Mouse (Mus musculus) cerebral cortex, adult 2 months (tissue): ENCODE data around the gene Fbxl17.

ENCODE experiments used
- WGBS: fragments of 180-500 bp; shearing (Covaris S2); methylation state at CpG from one replicate; pipeline ENCODE4 v1.1.7; 2018; 5-methylcytosine and 5-hydroxymethylcytosine counted together

Gene Fbxl17

DNA sequence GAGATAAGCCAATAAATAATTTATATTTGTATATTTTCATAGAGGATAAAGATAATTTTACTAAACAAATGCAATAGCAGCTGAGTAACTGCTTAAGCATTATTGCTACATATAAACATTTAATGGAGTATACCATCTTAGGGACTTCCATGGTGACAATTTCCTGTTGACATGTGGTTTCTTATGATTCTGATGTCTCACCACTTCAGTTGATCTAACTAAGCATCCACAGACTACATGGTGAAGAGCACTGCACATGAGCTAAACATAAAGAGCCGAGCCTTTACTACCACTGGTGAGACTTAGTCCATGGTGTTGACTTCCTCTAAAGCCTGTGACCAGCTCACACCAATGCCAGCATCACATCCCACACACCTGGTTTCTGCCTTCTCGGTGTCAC, 175.1 kb downstream of the Fbxl17 start:
- 92% methylated on average over 2 of the region's 2 CpGs for WGBS

DNA sequence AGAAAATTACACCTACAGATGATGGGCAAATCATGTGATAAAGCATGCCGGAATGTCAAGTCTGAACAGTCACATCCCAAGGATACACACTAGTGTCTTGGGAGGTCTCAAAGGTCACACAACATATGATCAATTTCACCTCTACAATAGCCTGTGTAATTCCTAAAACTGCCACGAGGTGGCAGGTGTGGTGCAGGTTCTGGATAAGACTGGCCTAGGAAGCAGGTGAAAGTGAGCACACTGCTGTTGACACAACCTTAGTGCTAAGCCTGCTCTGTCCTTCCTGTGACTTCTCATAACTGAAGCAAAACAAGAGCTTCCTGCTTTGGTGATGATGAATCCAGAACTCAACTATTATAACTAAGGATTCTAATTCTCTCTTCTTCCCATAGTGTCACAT, 175.8 kb downstream of the Fbxl17 start:
- WGBS: 39% methylated on average over 2 of the region's 2 CpGs

DNA sequence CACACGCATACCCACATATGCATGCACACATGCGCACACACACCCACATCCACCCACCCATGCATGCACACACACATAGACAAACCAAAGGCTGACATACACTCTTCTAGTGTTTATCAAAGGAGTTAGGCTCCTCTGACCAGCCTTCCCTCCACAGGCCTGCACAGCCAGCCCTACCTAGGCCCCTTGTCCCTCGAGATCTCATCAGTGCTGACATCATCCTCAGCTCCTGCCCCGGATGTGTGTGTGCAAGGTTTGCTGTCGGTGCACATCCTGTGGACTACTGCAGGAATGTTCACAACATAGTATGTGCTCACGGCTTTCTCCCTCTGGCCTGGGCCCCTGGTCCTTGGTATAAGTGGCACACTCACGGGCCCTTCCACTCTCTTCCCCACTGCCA, 177.0 kb downstream of the Fbxl17 start:
- WGBS: 87% methylated on average over 7 of the region's 7 CpGs

DNA sequence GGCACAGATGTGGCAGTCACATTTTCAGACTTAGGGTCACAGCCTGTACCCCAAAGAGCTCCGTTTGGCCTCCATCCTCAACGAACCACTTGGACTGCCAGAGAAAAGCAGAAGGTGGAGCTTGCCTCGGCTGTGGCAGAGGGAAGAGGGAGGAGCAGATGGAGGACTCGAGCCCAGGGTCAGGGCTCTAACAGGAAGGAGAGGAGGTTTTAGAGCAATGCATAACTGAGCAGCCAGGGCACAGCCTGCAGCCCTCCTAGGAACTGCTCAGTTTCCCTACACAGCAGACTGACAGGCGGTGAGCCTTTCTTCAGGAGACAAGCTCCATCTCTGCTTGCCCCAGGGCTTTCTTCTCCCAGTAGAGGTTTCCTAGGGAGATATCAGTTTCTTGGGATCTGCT, 178.5 kb downstream of the Fbxl17 start:
- WGBS: 51% methylated on average over 5 of the region's 5 CpGs

- 44% methylated on average over 7 of the region's 7 CpGs for WGBS
Observed at GRCm38 (mm10) chr17:63317518-63317917, 182.3 kb downstream of the Fbxl17 start.

GRCm38 (mm10) chr17:63315646-63316480, 184.0 kb downstream of the Fbxl17 start:
- WGBS: 58% methylated on average over 12 of the region's 12 CpGs

GRCm38 (mm10) chr17:63312804-63313203, 187.0 kb downstream of the Fbxl17 start:
- WGBS: 97% methylated on average over 3 of the region's 3 CpGs

- 91% methylated on average over 10 of the region's 10 CpGs for WGBS
Observed at GRCm38 (mm10) chr17:63312330-63312729, 187.5 kb downstream of the Fbxl17 start.

- 86% methylated on average over 3 of the region's 3 CpGs for WGBS
Observed at GRCm38 (mm10) chr17:63311613-63312012, 188.2 kb downstream of the Fbxl17 start.

- 59% methylated on average over 3 of the region's 3 CpGs for WGBS
Observed at GRCm38 (mm10) chr17:63310021-63310420, 189.8 kb downstream of the Fbxl17 start.

DNA sequence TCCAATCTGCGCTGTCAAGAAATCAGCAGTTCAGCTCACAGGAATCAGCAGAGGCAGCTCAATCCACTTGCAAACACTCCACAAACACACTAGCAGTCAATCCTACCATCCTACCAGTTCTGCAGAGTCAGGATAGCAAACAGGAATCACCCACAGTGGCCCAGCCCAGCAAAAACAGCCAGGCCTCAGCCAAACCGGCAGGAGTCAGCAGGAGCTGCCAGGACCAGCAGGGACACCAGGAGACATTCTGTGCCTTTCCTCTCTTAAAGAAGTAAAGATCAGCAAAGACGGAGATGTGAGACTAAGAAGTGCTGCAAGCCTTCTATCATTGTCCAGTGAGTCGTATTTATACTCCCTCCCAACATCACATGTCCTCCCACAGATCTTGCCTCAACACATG, 196.0 kb downstream of the Fbxl17 start:
- WGBS: 46% methylated on average over 4 of the region's 4 CpGs

- WGBS: 83% methylated on average over 12 of the region's 12 CpGs
Observed at GRCm38 (mm10) chr17:63301822-63302393, 197.9 kb downstream of the Fbxl17 start.

DNA sequence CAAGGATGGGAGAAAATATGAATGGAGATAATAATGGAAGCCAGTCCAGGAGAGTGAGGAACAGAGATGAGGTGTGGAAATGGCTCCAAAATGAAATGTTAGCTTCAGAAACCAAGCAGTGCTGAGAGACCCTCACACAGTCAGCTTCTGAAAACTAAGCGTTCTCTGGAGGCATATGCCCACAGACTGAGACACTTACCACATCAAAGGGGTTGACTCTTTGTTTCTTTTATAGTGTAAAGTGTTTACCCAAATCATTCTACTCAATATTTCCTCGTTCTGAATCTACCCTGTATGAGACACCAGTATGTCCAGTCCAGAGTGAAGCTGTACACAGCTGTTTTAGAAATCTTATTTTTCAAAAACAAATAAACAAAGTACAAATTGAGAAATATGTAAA, 204.3 kb downstream of the Fbxl17 start:
- 71% methylated on average over 2 of the region's 2 CpGs for WGBS

DNA sequence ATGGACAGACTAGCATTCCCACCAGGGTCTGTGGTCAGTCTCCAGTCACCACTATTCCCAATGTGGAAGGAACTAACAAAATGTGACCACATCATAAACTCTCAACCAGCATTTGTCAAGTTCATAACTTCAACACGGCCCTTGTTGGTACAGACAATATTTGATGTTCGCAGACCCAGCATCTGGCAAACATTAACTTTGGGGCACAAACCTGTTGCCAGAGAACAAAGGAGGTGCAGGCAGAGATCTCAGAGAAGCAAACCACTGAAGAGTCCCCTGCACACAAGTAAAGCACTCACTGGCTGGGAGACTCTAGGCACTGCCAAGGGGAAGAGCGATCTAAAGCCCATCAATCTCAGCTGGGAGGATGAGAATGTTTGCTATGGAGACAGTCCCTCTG, 204.9 kb downstream of the Fbxl17 start:
- 86% methylated on average over 3 of the region's 3 CpGs for WGBS

DNA sequence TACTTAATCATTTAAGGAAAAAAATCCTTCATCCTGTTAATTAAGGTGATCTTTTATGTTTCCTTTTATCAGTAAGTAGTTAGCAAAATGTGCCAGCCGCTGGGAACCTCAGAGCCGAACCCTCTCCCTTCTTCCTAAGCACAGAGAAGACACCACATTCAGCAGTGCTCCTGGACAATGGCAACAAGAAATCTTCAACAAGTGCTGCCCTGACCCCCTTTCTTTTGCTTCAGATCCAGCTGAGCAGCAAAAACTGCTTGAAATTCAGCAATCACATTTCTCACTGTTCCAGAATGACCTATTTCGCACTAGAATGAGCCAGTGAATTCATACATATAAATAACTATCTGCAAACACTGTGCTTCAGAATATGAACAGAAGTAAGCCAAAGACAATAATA, 205.8 kb downstream of the Fbxl17 start:
- 76% methylated on average over 3 of the region's 3 CpGs for WGBS

GRCm38 (mm10) chr17:63289317-63289913, 210.4 kb downstream of the Fbxl17 start:
- WGBS: 86% methylated on average over 1 of the region's 1 CpGs

DNA sequence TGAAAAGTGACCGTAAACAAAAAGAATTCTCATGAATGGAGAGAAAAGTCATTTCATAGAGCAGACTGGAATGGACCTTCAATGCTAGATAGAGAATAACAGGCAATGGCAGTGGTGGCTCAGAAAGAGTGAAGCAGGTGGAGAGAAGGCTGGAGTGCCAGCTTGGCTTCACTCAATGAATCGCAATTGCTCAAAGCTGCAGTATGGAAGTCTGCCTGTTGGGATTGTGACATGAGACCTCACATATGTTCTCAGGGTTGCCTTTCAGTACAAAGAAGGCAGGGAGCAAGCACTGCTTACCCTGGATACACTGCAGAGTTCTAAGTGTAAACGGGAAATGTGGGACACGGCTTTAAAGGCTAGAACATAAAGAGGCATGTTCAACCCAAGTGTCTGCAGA, 211.0 kb downstream of the Fbxl17 start:
- 80% methylated on average over 4 of the region's 4 CpGs for WGBS

- WGBS: 58% methylated on average over 2 of the region's 2 CpGs
Observed at GRCm38 (mm10) chr17:63287413-63287812, 212.4 kb downstream of the Fbxl17 start.

GRCm38 (mm10) chr17:63285265-63285939, 214.4 kb downstream of the Fbxl17 start:
- 25% methylated on average over 11 of the region's 11 CpGs for WGBS

DNA sequence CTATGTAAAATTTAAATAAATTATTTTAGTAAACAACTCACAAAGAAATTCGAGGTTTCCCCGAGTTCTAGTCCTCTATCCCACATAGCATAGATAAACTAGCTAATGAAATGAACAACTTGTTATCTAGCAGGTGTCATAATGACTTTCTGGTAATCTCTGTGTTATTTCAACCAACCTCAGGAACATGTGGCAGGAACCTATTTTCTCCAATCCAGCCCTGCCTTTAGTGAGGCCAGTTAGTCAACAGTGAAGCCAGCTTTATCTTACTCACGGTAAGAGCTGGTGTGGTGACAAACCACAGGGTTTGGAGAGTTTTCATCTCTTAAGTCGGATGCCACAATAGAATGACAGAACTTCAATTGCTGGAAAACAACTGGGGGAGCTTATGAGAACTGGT, 215.7 kb downstream of the Fbxl17 start:
- WGBS: 78% methylated on average over 4 of the region's 4 CpGs

DNA sequence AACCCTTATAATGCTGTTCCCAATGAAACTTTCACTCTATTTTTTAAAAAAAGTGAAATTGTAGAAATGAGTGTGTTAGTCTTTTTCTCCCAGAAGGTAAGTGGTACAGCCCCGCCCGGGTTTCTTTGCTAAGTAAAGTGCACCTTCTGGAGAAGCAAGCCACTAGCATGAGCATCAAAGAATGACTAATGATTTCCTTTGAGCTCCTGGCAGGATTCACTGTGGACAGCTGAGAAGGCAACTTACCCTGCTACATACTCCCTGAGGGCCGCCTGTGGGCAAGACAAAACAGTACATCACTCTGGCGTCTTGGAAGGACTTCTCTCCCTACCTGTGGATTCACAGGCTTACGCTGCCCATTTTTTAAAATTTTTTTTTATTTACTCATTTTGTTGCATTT, 217.8 kb downstream of the Fbxl17 start:
- 71% methylated on average over 5 of the region's 5 CpGs for WGBS

- 51% methylated on average over 2 of the region's 2 CpGs for WGBS
Observed at GRCm38 (mm10) chr17:63280990-63281389, 218.8 kb downstream of the Fbxl17 start.
